Mouse (Mus musculus) forebrain, embryonic 13.5 days (tissue): ENCODE results near the gene Fau. TPM values are rescaled to one million over a fixed set of nuclear protein-coding genes. Genes with fewer than 3 reads are reported as not detected.

Experiments
- ATAC-seq: fragments of 200-750 bp; cut with Nextera tagmentation; 2 replicates; pipeline ENCODE4 v1.8.0; 2017
- H3K27ac ChIP-seq: fragments of 300-500 bp; sonication (generic); 2 replicates; pipeline ENCODE4 v1.5.1; 2015; ENCODE audit warnings: inconsistent platforms, mild to moderate bottlenecking, moderate library complexity
- H3K27me3 ChIP-seq: fragments of 300-500 bp; sonication (generic); 2 replicates; pipeline ENCODE4 v1.6.1; 2015; ENCODE audit warnings: mild to moderate bottlenecking, inconsistent platforms
- H3K36me3 ChIP-seq: fragments of 300-500 bp; sonication (generic); 2 replicates; pipeline ENCODE4 v1.6.1; 2015; ENCODE audit warnings: mild to moderate bottlenecking, inconsistent platforms; ENCODE audit not compliant: poor library complexity, severe bottlenecking
- H3K4me1 ChIP-seq: fragments of 300-500 bp; sonication (generic); 2 replicates; pipeline ENCODE4 v1.6.1; 2015; ENCODE audit warnings: inconsistent platforms
- H3K4me2 ChIP-seq: fragments of 300-500 bp; sonication (generic); 2 replicates; pipeline ENCODE4 v1.6.1; 2015; ENCODE audit warnings: inconsistent platforms, mild to moderate bottlenecking, moderate library complexity
- H3K4me3 ChIP-seq: fragments of 300-500 bp; sonication (generic); 2 replicates; pipeline ENCODE4 v1.5.1; 2015; ENCODE audit warnings: mild to moderate bottlenecking, inconsistent platforms
- H3K9ac ChIP-seq: fragments of 300-500 bp; sonication (generic); 2 replicates; pipeline ENCODE4 v1.6.1; 2015; ENCODE audit warnings: mild to moderate bottlenecking, inconsistent platforms
- H3K9me3 ChIP-seq: fragments of 300-500 bp; sonication (generic); replicated peaks from 2 replicates; pipeline ENCODE4 v1.6.1; 2016; ENCODE audit warnings: inconsistent platforms
- WGBS: fragments of 180-500 bp; shearing (Covaris S2); methylation state at CpG from one replicate; pipeline ENCODE4 v1.1.7; 2015; 5-methylcytosine and 5-hydroxymethylcytosine counted together
- polyA plus RNA-seq: library from polyadenylated mRNA; unstranded; fragments of >200 nt; fragmentation: Nextera tagmentation; extraction: Ambion mirVana; gene quantifications from 2 replicates; pipeline ENCODE4 v1.2.1, GENCODE M21; 2015

The Fau gene
- polyA plus RNA-seq, 1 experiment from 2014 or later = 758 TPM

- peak overlapping the region; percentile 51 for H3K4me3 ChIP-seq
- H3K9me3 ChIP-seq = no peaks in the 10 kb centered on the region
- ATAC-seq = peak; percentile 70
- peaks cover 30% of the 10 kb centered on the region for H3K36me3 ChIP-seq
- no peaks in the 10 kb centered on the region for H3K27me3 ChIP-seq
- H3K9ac ChIP-seq = peak overlapping the region; percentile 80
- under 1% methylated on average over 30 of the region's 30 CpGs for WGBS
- H3K4me1 ChIP-seq = peaks cover 38% of the 10 kb centered on the region
- peak overlapping the region; percentile 87 for H3K27ac ChIP-seq
- peak overlapping the region; percentile 96 for H3K4me2 ChIP-seq
Observed at GRCm38 (mm10) chr19:6067011-6067723, 9.5 kb downstream of the Fau start.

DNA sequence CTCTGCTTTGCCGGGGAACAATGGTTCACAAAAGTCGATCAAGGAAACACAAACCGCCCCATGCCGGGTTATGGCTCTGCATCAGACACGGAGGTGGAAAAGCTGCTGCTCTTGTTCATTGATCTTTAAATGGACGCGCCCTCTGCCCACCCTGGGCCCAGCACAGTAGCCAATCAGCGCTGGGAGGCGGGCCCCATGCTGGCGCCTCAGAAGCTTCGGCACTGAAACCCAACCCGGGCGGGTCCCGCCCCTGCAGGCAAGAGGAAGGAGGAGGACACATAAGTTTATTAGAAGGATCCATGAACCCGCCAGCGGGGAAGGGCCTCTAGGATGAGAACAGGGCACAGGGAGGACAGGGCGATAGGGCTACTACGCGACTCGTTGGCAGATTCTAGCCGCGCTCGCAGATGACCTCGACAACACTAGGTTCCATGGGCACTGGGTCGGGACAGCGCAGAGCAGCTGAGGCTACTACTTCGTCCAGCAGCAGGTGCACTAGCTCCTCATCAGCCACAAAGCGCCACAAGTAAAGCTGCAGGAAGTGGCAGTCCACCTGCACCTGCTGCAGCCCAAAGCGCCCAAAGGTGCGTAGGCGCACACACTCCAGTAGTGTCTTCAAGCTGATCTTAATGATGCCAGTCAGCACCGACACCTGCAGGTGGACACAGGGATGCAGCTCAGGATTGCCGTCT is 10.2 kb downstream of the Fau start, which contains the start of gene Tm7sf2:
Tm7sf2 (minus strand) TSS at position 650 of the 692 bp plus-strand sequence.
- Histone ChIP-seq H3K9ac (peak within 1 kb of the TSS; percentile 80), H3K4me1 (peaks cover 31% of the 10 kb centered on the region), H3K9me3 (no peaks in the 10 kb centered on the region), H3K4me2 (peak within 1 kb of the TSS; percentile 96), H3K36me3 (peaks cover 35% of the 10 kb centered on the region), H3K27me3 (no peaks in the 10 kb centered on the region), H3K4me3 (peak within 1 kb of the TSS; percentile 51), H3K27ac (peak within 1 kb of the TSS; percentile 87)
- ATAC-seq = peak; percentile 93
- WGBS = 7% methylated on average over 33 of the region's 33 CpGs

DNA sequence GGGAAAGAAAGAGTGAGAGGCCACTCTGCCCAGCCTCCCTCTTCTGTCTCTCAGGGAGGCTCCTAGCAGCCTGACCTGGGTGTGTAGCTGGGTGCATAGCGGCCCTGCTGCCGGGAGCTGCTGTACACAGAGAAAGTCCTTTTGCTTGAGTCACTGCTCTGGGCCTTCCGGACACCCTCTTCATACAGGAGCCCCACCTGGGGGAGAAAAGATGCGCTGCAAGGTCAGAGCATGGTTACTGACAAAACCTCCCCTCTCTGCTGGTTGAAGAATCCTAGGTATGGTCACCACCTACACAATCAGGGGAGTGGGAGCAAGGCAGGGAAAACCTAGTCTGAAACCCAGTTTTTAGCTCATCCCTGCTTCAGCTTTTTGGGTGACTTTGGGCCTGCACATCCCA is 11.3 kb downstream of the Fau start:
- H3K36me3 ChIP-seq = peaks cover 46% of the 10 kb centered on the region
- no peak overlapping the region for H3K27ac ChIP-seq
- H3K4me1 ChIP-seq = peaks cover 24% of the 10 kb centered on the region
- H3K9ac ChIP-seq = no peak overlapping the region
- no peaks in the 10 kb centered on the region for H3K9me3 ChIP-seq
- no peaks in the 10 kb centered on the region for H3K27me3 ChIP-seq
- 72% methylated on average over 4 of the region's 4 CpGs for WGBS
- ATAC-seq = no peak
- no peak overlapping the region for H3K4me2 ChIP-seq
- H3K4me3 ChIP-seq = no peak overlapping the region

DNA sequence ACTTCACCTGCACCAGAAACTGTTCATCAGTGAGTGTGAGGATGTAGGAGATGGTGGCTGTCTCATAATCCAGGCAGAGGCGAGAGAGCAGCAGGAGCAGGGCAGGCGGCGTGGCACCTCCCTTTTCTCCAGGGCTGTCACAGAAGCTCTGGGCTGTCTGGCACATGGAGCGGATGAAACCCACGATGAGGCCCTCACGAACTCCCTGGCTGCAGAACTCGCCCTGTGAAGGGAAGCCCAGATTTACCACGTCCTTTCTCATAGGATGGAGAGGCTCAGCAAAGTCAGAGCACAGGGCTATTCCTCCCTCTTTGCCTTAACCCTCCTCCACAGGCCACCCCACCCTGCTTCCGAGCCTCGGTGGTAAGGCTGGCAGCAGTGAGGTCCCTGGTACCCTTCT is 12.2 kb downstream of the Fau start:
- no peaks in the 10 kb centered on the region for H3K27me3 ChIP-seq
- no peak overlapping the region for H3K27ac ChIP-seq
- no peaks in the 10 kb centered on the region for H3K9me3 ChIP-seq
- H3K36me3 ChIP-seq = peaks cover 49% of the 10 kb centered on the region
- ATAC-seq = no peak
- H3K4me1 ChIP-seq = peaks cover 24% of the 10 kb centered on the region
- no peak overlapping the region for H3K9ac ChIP-seq
- WGBS = 96% methylated on average over 10 of the region's 10 CpGs
- no peak overlapping the region for H3K4me2 ChIP-seq
- no peak overlapping the region for H3K4me3 ChIP-seq

- no peak overlapping the region for H3K27ac ChIP-seq
- H3K4me2 ChIP-seq = no peak overlapping the region
- no peak overlapping the region for H3K4me3 ChIP-seq
- peaks cover 22% of the 10 kb centered on the region for H3K4me1 ChIP-seq
- H3K27me3 ChIP-seq = no peaks in the 10 kb centered on the region
- no peaks in the 10 kb centered on the region for H3K9me3 ChIP-seq
- WGBS = 89% methylated on average over 29 of the region's 31 CpGs
- no peak for ATAC-seq
- H3K36me3 ChIP-seq = peaks cover 55% of the 10 kb centered on the region
- no peak overlapping the region for H3K9ac ChIP-seq
Observed at GRCm38 (mm10) chr19:6070571-6071250, 13.1 kb downstream of the Fau start.

- H3K4me2 ChIP-seq = no peak overlapping the region
- no peak overlapping the region for H3K4me3 ChIP-seq
- WGBS = 92% methylated on average over 19 of the region's 19 CpGs
- no peaks in the 10 kb centered on the region for H3K9me3 ChIP-seq
- H3K4me1 ChIP-seq = peaks cover 22% of the 10 kb centered on the region
- no peak for ATAC-seq
- H3K27ac ChIP-seq = no peak overlapping the region
- H3K36me3 ChIP-seq = peaks cover 55% of the 10 kb centered on the region
- H3K9ac ChIP-seq = no peak overlapping the region
- H3K27me3 ChIP-seq = no peaks in the 10 kb centered on the region
Observed at GRCm38 (mm10) chr19:6071261-6071660, 13.6 kb downstream of the Fau start.

- Histone ChIP-seq H3K9me3 (no peaks in the 10 kb centered on the region), H3K9ac (no peak overlapping the region), H3K27ac (no peak overlapping the region), H3K27me3 (no peaks in the 10 kb centered on the region), H3K4me1 (peaks cover 16% of the 10 kb centered on the region), H3K36me3 (peaks cover 53% of the 10 kb centered on the region), H3K4me2 (no peak overlapping the region), H3K4me3 (no peak overlapping the region)
- ATAC-seq = no peak
- WGBS = 87% methylated on average over 5 of the region's 5 CpGs
Observed at GRCm38 (mm10) chr19:6073889-6074288, 16.2 kb downstream of the Fau start.

DNA sequence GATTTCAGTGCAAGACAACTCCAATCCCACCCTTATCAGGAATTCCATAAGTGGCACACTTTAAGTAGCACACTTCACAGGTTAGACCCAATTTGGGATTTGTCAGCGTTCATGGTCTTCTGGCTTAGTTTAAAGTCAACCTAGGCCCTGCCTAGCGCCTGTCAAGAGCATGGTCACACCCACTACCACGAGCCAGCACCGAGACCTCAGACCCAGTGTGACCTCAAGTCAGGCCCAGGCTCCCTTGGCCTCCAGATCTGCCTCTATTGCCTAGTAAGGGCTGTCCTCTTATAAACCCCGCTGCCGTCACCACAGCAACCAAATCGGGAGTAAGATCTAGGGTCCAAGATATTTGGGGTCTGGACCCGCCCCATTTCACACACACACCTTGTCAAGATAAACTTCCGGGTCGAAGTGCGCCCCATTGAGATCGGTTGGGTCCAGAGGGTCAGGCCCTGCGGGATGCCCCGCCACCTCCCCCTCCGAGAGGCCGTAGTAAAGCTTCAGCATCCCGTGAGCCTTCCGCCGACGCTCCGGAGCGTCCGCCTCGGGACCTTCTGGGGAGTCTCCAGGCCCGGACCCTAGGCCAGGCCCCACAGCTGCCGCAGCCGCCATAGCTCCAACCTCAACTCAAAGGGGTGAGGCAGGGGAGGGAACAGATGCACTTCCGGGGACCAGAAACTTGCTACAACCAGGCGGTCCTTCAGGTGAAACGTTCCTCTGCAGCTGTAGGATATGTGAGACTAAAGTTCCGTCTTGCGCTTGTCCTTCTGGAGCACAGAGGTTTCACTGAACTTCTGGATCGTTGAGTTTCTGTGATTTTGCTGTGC is 19.1 kb downstream of the Fau start, which contains the start of gene Vps51:
Vps51 (minus strand) TSS at position 668 of the 830 bp plus-strand sequence.
- WGBS = 2% methylated on average over 33 of the region's 33 CpGs
- no peaks in the 10 kb centered on the region for H3K27me3 ChIP-seq
- peak; percentile 92 for ATAC-seq
- H3K9me3 ChIP-seq = no peaks in the 10 kb centered on the region
- H3K4me3 ChIP-seq = peak within 1 kb of the TSS; percentile 77
- peaks cover 16% of the 10 kb centered on the region for H3K4me1 ChIP-seq
- H3K36me3 ChIP-seq = peaks cover 48% of the 10 kb centered on the region
- H3K9ac ChIP-seq = peak within 1 kb of the TSS; percentile 79
- peak within 1 kb of the TSS; percentile 93 for H3K4me2 ChIP-seq
- H3K27ac ChIP-seq = peak within 1 kb of the TSS; percentile 80

DNA sequence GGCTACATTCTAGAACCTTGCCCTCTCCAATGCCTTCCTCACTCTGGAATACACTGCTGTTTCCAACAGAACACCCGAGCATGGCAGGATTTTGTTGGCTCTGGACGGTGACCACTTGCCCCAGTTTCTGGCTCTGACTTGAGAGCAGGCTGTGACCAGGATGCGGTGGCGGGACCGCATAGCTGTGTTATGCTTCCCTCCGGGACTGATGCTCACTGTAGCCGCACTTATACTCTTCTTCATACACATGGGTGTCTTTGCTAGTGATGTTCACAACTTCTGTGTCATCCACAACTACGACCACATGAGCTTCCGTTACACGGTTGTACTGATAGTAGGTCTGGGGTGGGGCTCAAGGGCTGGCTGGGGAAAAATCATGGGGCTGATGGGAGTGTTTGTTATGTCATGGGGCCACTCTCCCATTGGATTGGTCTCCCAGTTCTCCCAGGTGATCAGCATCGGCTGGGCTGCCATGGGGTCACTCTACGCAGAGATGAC is 22.4 kb downstream of the Fau start, which contains the start of gene Tmem262:
Tmem262 (plus strand) TSS at position 51 of the 498 bp plus-strand sequence.
- no peak within 1 kb of the TSS for H3K4me3 ChIP-seq
- peaks cover 29% of the 10 kb centered on the region for H3K4me1 ChIP-seq
- no peak within 1 kb of the TSS for H3K27ac ChIP-seq
- no peaks in the 10 kb centered on the region for H3K27me3 ChIP-seq
- peaks cover 35% of the 10 kb centered on the region for H3K36me3 ChIP-seq
- H3K4me2 ChIP-seq = no peak within 1 kb of the TSS
- WGBS = 97% methylated on average over 12 of the region's 12 CpGs
- H3K9ac ChIP-seq = no peak within 1 kb of the TSS
- no peaks in the 10 kb centered on the region for H3K9me3 ChIP-seq
- no peak for ATAC-seq

- no peak within 1 kb of the TSS for H3K4me3 ChIP-seq
- H3K9me3 ChIP-seq = no peaks in the 10 kb centered on the region
- no peak for ATAC-seq
- H3K27ac ChIP-seq = no peak within 1 kb of the TSS
- H3K4me2 ChIP-seq = no peak within 1 kb of the TSS
- peaks cover 31% of the 10 kb centered on the region for H3K36me3 ChIP-seq
- H3K27me3 ChIP-seq = no peaks in the 10 kb centered on the region
- no peak within 1 kb of the TSS for H3K9ac ChIP-seq
- 94% methylated on average over 9 of the region's 9 CpGs for WGBS
- H3K4me1 ChIP-seq = peaks cover 33% of the 10 kb centered on the region
Observed at GRCm38 (mm10) chr19:6082156-6082555, 24.5 kb downstream of the Fau start, which contains the start of gene Gm28374. Gm28374 (minus strand) TSS chr19:6082256.
